Mouse (Mus musculus): Measurements from ENCODE around the gene Slc29a1.

DNA sequence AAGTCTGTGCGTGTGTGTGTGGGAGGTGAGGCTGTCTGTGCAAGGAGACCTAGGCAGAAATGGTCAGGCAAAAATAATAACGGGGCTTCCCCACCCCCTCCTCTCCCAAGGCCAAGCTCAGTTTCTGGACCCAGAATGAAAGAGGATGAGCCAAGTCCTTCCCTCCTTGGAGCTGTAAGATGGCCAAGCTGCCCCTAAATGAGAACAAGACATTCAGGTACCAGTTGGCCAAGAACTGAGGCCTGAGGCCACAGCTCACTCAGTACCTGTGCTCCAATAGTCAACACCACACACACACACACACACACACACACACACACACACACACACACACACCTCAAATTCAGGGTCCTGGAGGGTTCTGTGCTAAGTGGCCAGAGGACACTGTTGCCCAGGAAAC lies 56.7 kb downstream of the Slc29a1 start:
- TF ChIP-seq CHD2 (IDR thresholded peaks at IDR 0.05; ENCODE audit: low read depth, low read length): no peak
- no peak for TF ChIP-seq ZNF384 (IDR thresholded peaks at IDR 0.05; ENCODE audit: low read depth, low read length)
- no peak for TF ChIP-seq ZC3H11A (IDR thresholded peaks at IDR 0.05; ENCODE audit: borderline replicate concordance, low read depth, low read length)
- no peak for TF ChIP-seq HCFC1 (IDR thresholded peaks at IDR 0.05; ENCODE audit: borderline replicate concordance, insufficient read depth, low read length)

All from ES-E14 (cell line).